Mouse (Mus musculus): Measurements from ENCODE around the gene Hfm1.

- no peak for TF ChIP-seq CTCF (IDR thresholded peaks at IDR 0.05; ENCODE audit: borderline replicate concordance, control insufficient read depth, extremely low read depth, insufficient read depth, low read length, poor library complexity)
- no peak for TF ChIP-seq POLR2A (IDR thresholded peaks at IDR 0.05; ENCODE audit: control insufficient read depth, extremely low read depth, insufficient read depth, low read length, poor library complexity)
Observed at GRCm38 (mm10) chr5:106833025-106833424, 93.1 kb downstream of the Hfm1 start.

Data from thymus, adult 2 months (tissue).